Mouse (Mus musculus): Measurements from ENCODE around the gene Zdhhc6. TPM values are rescaled to one million over a fixed set of nuclear protein-coding genes. Genes with fewer than 3 reads are reported as not detected.

Gene Zdhhc6
- polyA plus RNA-seq, 1 experiment from 2014 or later, result 53.4 TPM

Other genes starting within 250 kb of the Zdhhc6 start
- 8.6 and 11.5 TPM in 2 replicates for gene Gpam, start 188.8 kb downstream of the Zdhhc6 start, polyA plus RNA-seq (2015; fragmentation: Nextera tagmentation; extraction: Ambion mirVana)
- gene Tectb, start 135.3 kb downstream of the Zdhhc6 start, polyA plus RNA-seq (2015; fragmentation: Nextera tagmentation; extraction: Ambion mirVana), result not detected in 2 replicates
- gene Gucy2g, start 74.8 kb downstream of the Zdhhc6 start, polyA plus RNA-seq (2015; fragmentation: Nextera tagmentation; extraction: Ambion mirVana), result not detected in 2 replicates
- 26.3 and 41.1 TPM in 2 replicates for gene Acsl5, start 64.1 kb downstream of the Zdhhc6 start, polyA plus RNA-seq (2015; fragmentation: Nextera tagmentation; extraction: Ambion mirVana)
- 13.1 and 15.9 TPM in 2 replicates for gene Vti1a, start 263 bp upstream of the Zdhhc6 start, polyA plus RNA-seq (2015; fragmentation: Nextera tagmentation; extraction: Ambion mirVana)

All from heart, embryonic 15.5 days (tissue).